Mouse (Mus musculus) stomach, postnatal 0 days (tissue): ENCODE results near the gene Bmp2k. TPM values are rescaled to one million over a fixed set of nuclear protein-coding genes. Genes with fewer than 3 reads are reported as not detected.

ENCODE experiments used
- ATAC-seq: fragments of 200-750 bp; cut with Nextera tagmentation; 2 replicates; pipeline ENCODE4 v1.8.0; 2017; ENCODE audit not compliant: low FRiP score, low TSS enrichment
- DNase-seq: peaks from one replicate; pipeline ENCODE4 v3.0.0-alpha.2; 2016; ENCODE audit warnings: low spot score
- H3K27ac ChIP-seq: fragments of 300-500 bp; sonication (generic); replicated peaks from 2 replicates; pipeline ENCODE4 v1.5.1; 2014; ENCODE audit warnings: mild to moderate bottlenecking, control low read depth
- H3K27me3 ChIP-seq: fragments of 300-500 bp; sonication (generic); 2 replicates; pipeline ENCODE4 v1.6.1; 2014; ENCODE audit warnings: low read length; ENCODE audit not compliant: control insufficient read depth, insufficient read depth
- H3K36me3 ChIP-seq: fragments of 300-500 bp; sonication (generic); 2 replicates; pipeline ENCODE4 v1.6.1; 2014; ENCODE audit warnings: low read length, mixed read lengths; ENCODE audit not compliant: control insufficient read depth, insufficient read depth
- H3K4me1 ChIP-seq: fragments of 300-500 bp; sonication (generic); replicated peaks from 2 replicates; pipeline ENCODE4 v1.6.1; 2014; ENCODE audit warnings: antibody characterized with exemption; ENCODE audit not compliant: control insufficient read depth, insufficient read depth
- H3K4me2 ChIP-seq: fragments of 300-500 bp; sonication (generic); replicated peaks from 2 replicates; pipeline ENCODE4 v1.6.1; 2014; ENCODE audit warnings: low read depth, mild to moderate bottlenecking, control low read depth, moderate library complexity
- H3K4me3 ChIP-seq: fragments of 300-500 bp; sonication (generic); 2 replicates; pipeline ENCODE4 v1.5.1; 2014; ENCODE audit warnings: low read depth, low read length, control low read depth
- H3K9ac ChIP-seq: fragments of 300-500 bp; sonication (generic); 2 replicates; pipeline ENCODE4 v1.6.1; 2014; ENCODE audit warnings: mild to moderate bottlenecking, low read length, control low read depth, mixed read lengths
- H3K9me3 ChIP-seq: fragments of 300-500 bp; sonication (generic); 2 replicates; pipeline ENCODE4 v1.6.1; 2016; ENCODE audit warnings: low read length; ENCODE audit not compliant: control insufficient read depth
- CTCF ChIP-seq: IDR thresholded peaks from 2 replicates; pipeline ENCODE4 v1.5.1; 2016; ENCODE audit warnings: antibody characterized with exemption, low read depth, mild to moderate bottlenecking, moderate library complexity
- EP300 ChIP-seq: optimal IDR thresholded peaks from 2 replicates; pipeline ENCODE3; 2016; ENCODE audit warnings: antibody characterized with exemption
- WGBS: fragments of 180-500 bp; shearing (Covaris S2); extraction: QIAGEN DNeasy Blood & Tissue Kit; methylation state at CpG from one replicate; pipeline ENCODE4 v1.1.7; 2014; 5-methylcytosine and 5-hydroxymethylcytosine counted together
- polyA plus RNA-seq: library from polyadenylated mRNA; unstranded; fragments of >200 nt; fragmentation: Nextera tagmentation; extraction: Ambion mirVana; gene quantifications from 2 replicates; pipeline ENCODE4 v1.2.1, GENCODE M21; 2015

The Bmp2k gene
- polyA plus RNA-seq, 1 experiment from 2014 or later: 11.9 TPM

DNA sequence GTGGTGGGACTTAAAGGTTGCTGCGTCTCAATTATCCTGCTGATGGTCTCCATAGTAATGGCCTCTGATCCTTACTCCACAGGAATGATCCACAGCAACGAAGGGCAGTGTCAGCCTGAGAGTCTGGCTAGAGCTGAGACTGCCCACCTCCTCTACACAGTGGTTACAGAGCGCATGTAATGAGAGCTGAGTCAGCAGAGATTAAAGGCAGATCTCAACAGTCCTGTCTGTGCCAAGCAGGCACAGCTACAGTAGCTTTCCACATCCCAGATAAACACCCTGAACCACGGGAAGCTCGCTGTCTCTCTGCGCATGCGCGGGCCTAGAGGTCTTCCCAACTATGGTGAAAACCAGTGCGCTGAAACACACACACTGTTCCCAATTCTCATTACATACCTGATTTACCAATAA, 100.1 kb downstream of the Bmp2k start:
- H3K4me2 ChIP-seq: no peak overlapping the region
- no peak overlapping the region for H3K9ac ChIP-seq
- no peak for ATAC-seq
- TF ChIP-seq EP300 (no peak), CTCF (no peak)
- no peak overlapping the region for H3K4me3 ChIP-seq
- WGBS: 69% methylated on average over 9 of the region's 9 CpGs
- H3K9me3 ChIP-seq: no peaks in the 10 kb centered on the region
- H3K36me3 ChIP-seq: no peaks in the 10 kb centered on the region
- H3K27me3 ChIP-seq: no peaks in the 10 kb centered on the region
- no peak overlapping the region for H3K27ac ChIP-seq
- DNase-seq: no peak
- no peaks in the 10 kb centered on the region for H3K4me1 ChIP-seq

DNA sequence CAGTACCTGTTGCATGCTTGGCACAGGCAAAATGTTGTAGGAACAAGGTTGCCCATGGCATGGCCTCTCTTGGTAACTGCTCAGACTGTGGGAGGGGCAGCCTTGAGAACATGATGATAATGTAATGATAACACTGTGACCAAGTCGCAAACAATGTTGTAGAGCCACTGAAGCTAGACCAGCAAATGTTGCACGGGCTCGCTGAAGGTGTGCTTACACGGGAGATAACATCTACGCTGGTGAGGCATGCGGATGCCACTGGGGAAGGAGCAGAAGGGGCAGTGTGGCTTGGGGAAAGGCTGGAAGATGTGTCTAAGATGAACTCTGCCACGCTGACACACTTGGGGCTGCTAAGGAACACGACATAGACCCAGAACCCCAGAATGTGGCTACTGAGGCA, 102.5 kb downstream of the Bmp2k start:
- Histone ChIP-seq H3K4me3 (no peak overlapping the region), H3K4me1 (no peaks in the 10 kb centered on the region), H3K27ac (no peak overlapping the region), H3K36me3 (no peaks in the 10 kb centered on the region), H3K4me2 (no peak overlapping the region), H3K9me3 (no peaks in the 10 kb centered on the region), H3K9ac (no peak overlapping the region), H3K27me3 (no peaks in the 10 kb centered on the region)
- WGBS: 88% methylated on average over 8 of the region's 8 CpGs
- ATAC-seq (no peak), DNase-seq (no peak)
- TF ChIP-seq EP300 (no peak), CTCF (no peak)

DNA sequence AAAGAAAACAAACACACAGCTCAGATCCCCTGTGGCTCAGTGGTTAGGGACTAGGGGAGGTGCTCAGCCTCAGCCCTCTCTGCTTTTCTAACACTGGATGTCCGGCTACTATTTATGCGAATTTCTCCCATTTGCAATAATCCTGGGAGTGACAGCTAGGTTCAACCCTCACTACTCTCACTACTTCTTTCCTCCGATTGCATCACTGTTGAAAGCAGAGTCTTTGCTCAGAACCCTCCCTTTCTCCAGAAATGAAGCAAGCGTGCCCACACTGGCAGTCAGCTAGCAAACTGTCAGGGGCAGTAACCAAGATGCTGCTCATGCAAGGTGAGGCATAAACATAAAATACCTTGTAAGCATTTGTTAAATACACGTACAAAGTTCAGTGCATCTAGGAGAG, 110.8 kb downstream of the Bmp2k start:
- 81% methylated on average over 5 of the region's 5 CpGs for WGBS
- DNase-seq (no peak), ATAC-seq (no peak)
- Histone ChIP-seq H3K9ac (no peak overlapping the region), H3K36me3 (no peaks in the 10 kb centered on the region), H3K9me3 (no peaks in the 10 kb centered on the region), H3K4me3 (no peak overlapping the region), H3K27ac (no peak overlapping the region), H3K27me3 (no peaks in the 10 kb centered on the region), H3K4me1 (no peaks in the 10 kb centered on the region), H3K4me2 (no peak overlapping the region)
- TF ChIP-seq EP300 (no peak), CTCF (no peak)

DNA sequence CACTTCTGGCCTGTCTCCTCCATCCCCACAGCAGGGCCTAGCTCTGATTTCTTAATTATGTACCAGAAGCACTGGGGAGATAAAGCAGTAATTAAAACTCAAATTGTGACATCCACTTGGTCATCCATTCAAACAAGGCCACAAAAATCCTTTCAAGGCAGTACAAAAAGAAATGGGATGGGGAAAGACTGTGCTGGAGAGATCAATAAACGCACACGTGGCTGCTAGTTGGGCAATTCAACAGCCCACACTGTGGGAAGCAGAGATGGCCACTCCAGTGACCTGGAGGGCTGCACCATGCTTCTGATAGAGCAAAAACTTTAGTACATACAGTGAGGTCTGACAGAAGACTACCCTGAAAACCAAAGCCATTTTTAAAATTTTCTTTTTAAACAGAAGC, 112.6 kb downstream of the Bmp2k start:
- H3K4me2 ChIP-seq: no peak overlapping the region
- H3K9ac ChIP-seq: no peak overlapping the region
- ATAC-seq (no peak), DNase-seq (no peak)
- no peak overlapping the region for H3K4me3 ChIP-seq
- H3K4me1 ChIP-seq: no peaks in the 10 kb centered on the region
- no peaks in the 10 kb centered on the region for H3K36me3 ChIP-seq
- H3K27me3 ChIP-seq: no peaks in the 10 kb centered on the region
- no peak for TF ChIP-seq CTCF
- no peak for TF ChIP-seq EP300
- WGBS: 48% methylated on average over 2 of the region's 2 CpGs
- no peak overlapping the region for H3K27ac ChIP-seq
- no peaks in the 10 kb centered on the region for H3K9me3 ChIP-seq

DNA sequence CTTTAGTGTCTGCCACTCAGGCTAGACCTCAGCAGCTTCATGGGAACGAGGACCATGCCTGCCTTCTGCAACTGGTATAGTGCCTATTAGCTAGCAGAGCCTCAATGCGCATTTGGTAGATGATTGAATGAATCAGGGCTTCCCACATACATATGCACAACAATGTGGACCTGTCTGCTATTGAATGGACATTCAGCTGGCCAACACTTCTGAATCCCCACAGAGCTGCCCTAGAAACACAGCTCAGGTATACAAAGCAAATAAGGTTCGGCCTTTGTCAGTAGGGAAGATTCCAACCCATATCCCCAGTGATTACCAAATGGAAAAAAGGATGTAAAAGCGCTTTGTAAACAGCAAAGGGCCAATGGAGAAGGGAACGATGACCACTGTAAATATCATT, 113.2 kb downstream of the Bmp2k start:
- no peak overlapping the region for H3K27ac ChIP-seq
- DNase-seq (no peak), ATAC-seq (no peak)
- H3K4me3 ChIP-seq: peak overlapping the region; percentile 70
- no peaks in the 10 kb centered on the region for H3K36me3 ChIP-seq
- H3K9ac ChIP-seq: peak overlapping the region; percentile 63; the same call in 1 of the 2 replicates
- H3K9me3 ChIP-seq: no peaks in the 10 kb centered on the region
- 12% methylated on average over 5 of the region's 5 CpGs for WGBS
- H3K4me2 ChIP-seq: peak overlapping the region; percentile 82
- no peaks in the 10 kb centered on the region for H3K27me3 ChIP-seq
- no peaks in the 10 kb centered on the region for H3K4me1 ChIP-seq
- TF ChIP-seq EP300: no peak
- TF ChIP-seq CTCF: no peak

DNA sequence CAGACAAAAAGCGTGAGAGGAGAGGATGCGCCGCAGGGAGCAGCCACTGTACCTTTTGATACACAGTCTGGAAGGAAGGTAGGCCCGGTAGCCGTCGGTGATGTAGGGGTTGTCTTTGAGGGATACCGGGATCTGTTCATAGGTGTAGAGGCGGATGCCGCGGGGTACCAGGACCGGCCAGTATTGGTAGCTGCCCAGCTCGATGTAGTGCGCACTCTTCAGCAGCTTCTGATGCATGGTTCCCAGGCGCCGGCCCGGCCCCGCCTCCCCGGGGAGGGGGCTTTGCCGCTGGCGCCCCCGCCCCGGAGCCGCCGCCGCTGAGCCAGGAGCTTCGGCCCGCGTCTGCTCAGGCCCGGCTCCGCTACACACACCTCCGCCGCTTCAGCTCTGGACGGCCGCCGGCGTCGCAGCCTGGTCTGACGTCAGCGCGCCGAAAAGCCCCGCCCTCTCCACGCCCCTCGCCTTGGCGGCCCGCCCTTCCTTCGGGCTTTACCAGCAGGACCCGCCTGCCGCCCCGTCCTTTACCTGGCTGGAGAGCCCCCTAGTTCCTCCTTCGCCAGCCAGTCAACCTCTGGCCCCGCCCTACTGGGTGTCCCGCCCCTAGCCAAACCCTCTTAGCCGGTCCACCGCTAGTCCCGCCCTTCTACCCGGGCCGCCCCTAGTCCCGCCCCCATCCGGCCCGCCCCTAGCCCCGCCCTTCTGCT, 113.9 kb downstream of the Bmp2k start, which contains the start of gene Paqr3:
Paqr3 (minus strand) TSS at position 390 of the 704 bp plus-strand sequence.
- ATAC-seq (peak; percentile 99), DNase-seq (peak; percentile 97)
- Histone ChIP-seq H3K27ac (no peak within 1 kb of the TSS; the same call in 1 of the 2 replicates), H3K4me1 (no peaks in the 10 kb centered on the region), H3K27me3 (no peaks in the 10 kb centered on the region), H3K4me2 (peak within 1 kb of the TSS; percentile 82), H3K4me3 (peak within 1 kb of the TSS; percentile 70), H3K36me3 (no peaks in the 10 kb centered on the region), H3K9me3 (no peaks in the 10 kb centered on the region), H3K9ac (peak within 1 kb of the TSS; percentile 63)
- TF ChIP-seq EP300: no peak
- TF ChIP-seq CTCF: peak; percentile 7; the same call in 1 of the 2 replicates
- WGBS: under 1% methylated on average over 52 of the region's 62 CpGs
